ENCODE assay signal across 19 mouse cellular contexts in the genomic region with DNA sequence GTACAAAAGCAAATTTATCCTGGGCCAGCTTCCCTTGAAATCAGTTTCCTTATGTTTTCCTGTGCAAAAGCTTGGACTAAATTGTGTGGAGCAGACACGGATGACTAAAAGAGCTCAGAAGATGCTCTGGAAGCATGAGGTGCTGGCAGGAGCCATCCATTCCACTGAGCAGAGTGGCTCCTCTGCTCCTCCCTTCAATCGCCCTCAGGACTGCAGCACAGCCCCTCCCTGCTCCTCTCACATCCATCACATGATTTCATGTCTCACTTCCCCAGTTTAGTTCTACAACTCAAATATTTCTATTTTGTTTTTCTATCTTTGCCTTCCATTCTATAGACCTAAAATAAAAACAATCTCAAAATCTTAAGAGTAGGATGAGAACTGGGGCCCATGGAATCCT.
"Had no signal": no experiment of that assay in that cellular context is flagged by ENCODE, and none has a peak within 500 bp of the region (broad histone marks: within the 10 kb centered on the region; RNA-seq: fewer than 3 reads in every experiment).

No protein-coding gene starts in this region.

- H3K36me3 ChIP-seq: midbrain, embryonic 13.5 days; midbrain, embryonic 15.5 days; neural tube, embryonic 13.5 days; neural tube, embryonic 15.5 days; stomach, embryonic 15.5 days had no signal

- DNase-seq: lung, adult 18-20 months; lung, embryonic 14.5 days; lung, postnatal 10 days; lung, postnatal 4 days; retina, postnatal 1 day; right cerebral cortex, adult 18-20 months; right cerebral cortex, postnatal 25 days; thymus, adult 2 months; thymus, postnatal 25 days; thymus, postnatal 4 days had no signal

- H3K4me1 ChIP-seq: midbrain, embryonic 13.5 days; midbrain, embryonic 15.5 days; neural tube, embryonic 13.5 days; neural tube, embryonic 15.5 days had no signal

- ATAC-seq: midbrain, embryonic 13.5 days; midbrain, embryonic 15.5 days had no signal

- H3K27me3 ChIP-seq: megakaryocyte, embryonic 14.5 days; midbrain, embryonic 13.5 days; midbrain, embryonic 15.5 days; neural tube, embryonic 13.5 days; neural tube, embryonic 15.5 days; stomach, embryonic 15.5 days had no signal

- H3K4me3 ChIP-seq: megakaryocyte, embryonic 14.5 days; midbrain, embryonic 13.5 days; midbrain, embryonic 15.5 days; myocyte; neural tube, embryonic 13.5 days; neural tube, embryonic 15.5 days; stomach, embryonic 15.5 days had no signal

- H3K4me2 ChIP-seq: lung, embryonic 14.5 days; midbrain, embryonic 11.5 days; midbrain, embryonic 13.5 days; midbrain, embryonic 15.5 days; neural tube, embryonic 13.5 days; neural tube, embryonic 15.5 days; stomach, embryonic 15.5 days had no signal

- H3K9me3 ChIP-seq: megakaryocyte, embryonic 14.5 days; midbrain, embryonic 13.5 days; midbrain, embryonic 15.5 days; neural tube, embryonic 13.5 days; neural tube, embryonic 15.5 days; stomach, embryonic 15.5 days had no signal

- H3K9ac ChIP-seq: lung, embryonic 14.5 days; midbrain, embryonic 13.5 days; midbrain, embryonic 15.5 days; neural tube, embryonic 13.5 days; neural tube, embryonic 15.5 days; stomach, embryonic 15.5 days had no signal

- H3K27ac ChIP-seq: midbrain, embryonic 13.5 days; midbrain, embryonic 15.5 days; neural tube, embryonic 13.5 days; neural tube, embryonic 15.5 days; stomach, embryonic 15.5 days; stomach, postnatal 0 days had no signal
